Mouse (Mus musculus) heart, embryonic 12.5 days (tissue): ENCODE data around the gene Cfap126. TPM values are rescaled to one million over a fixed set of nuclear protein-coding genes. Genes with fewer than 3 reads are reported as not detected.

Experiments
- ATAC-seq: fragments of 200-750 bp; cut with Nextera tagmentation; 2 replicates; pipeline ENCODE4 v1.8.0; 2017; ENCODE audit warnings: moderate TSS enrichment, moderate library complexity; ENCODE audit not compliant: insufficient number of reproducible peaks, low FRiP score
- H3K27ac ChIP-seq: fragments of 300-500 bp; sonication (generic); 2 replicates; pipeline ENCODE4 v1.5.1; 2016; ENCODE audit warnings: mild to moderate bottlenecking, moderate library complexity; ENCODE audit not compliant: poor library complexity, severe bottlenecking
- H3K27me3 ChIP-seq: fragments of 300-500 bp; sonication (generic); replicated peaks from 2 replicates; pipeline ENCODE4 v1.6.1; 2016; ENCODE audit warnings: mild to moderate bottlenecking, moderate library complexity
- H3K36me3 ChIP-seq: fragments of 300-500 bp; sonication (generic); 2 replicates; pipeline ENCODE4 v1.6.1; 2016; ENCODE audit warnings: mild to moderate bottlenecking, moderate library complexity
- H3K4me1 ChIP-seq: fragments of 300-500 bp; sonication (generic); replicated peaks from 2 replicates; pipeline ENCODE4 v1.6.1; 2016; ENCODE audit warnings: mild to moderate bottlenecking
- H3K4me2 ChIP-seq: fragments of 300-500 bp; sonication (generic); 2 replicates; pipeline ENCODE4 v1.6.1; 2016; ENCODE audit warnings: mild to moderate bottlenecking, moderate library complexity
- H3K4me3 ChIP-seq: fragments of 300-500 bp; sonication (generic); 2 replicates; pipeline ENCODE4 v1.5.1; 2016; ENCODE audit warnings: mild to moderate bottlenecking
- H3K9ac ChIP-seq: fragments of 300-500 bp; sonication (generic); 2 replicates; pipeline ENCODE4 v1.6.1; 2016; ENCODE audit warnings: mild to moderate bottlenecking, moderate library complexity
- H3K9me3 ChIP-seq: fragments of 300-500 bp; sonication (generic); replicated peaks from 2 replicates; pipeline ENCODE4 v1.6.1; 2016; ENCODE audit warnings: mild to moderate bottlenecking, moderate library complexity
- WGBS: fragments of 180-500 bp; shearing (Covaris S2); methylation state at CpG from one replicate; pipeline ENCODE4 v1.1.7; 2016; 5-methylcytosine and 5-hydroxymethylcytosine counted together
- polyA plus RNA-seq: library from polyadenylated mRNA; unstranded; fragments of >200 nt; fragmentation: Nextera tagmentation; extraction: Ambion mirVana; gene quantifications from 2 replicates; pipeline ENCODE4 v1.2.1, GENCODE M21; 2016

The Cfap126 gene
- polyA plus RNA-seq, 1 experiment from 2014 or later = 3.5 TPM

- Histone ChIP-seq H3K9ac (no peak overlapping the region), H3K27me3 (no peaks in the 10 kb centered on the region; the same call in 1 of the 2 replicates), H3K27ac (no peak overlapping the region), H3K9me3 (no peaks in the 10 kb centered on the region), H3K4me3 (no peak overlapping the region), H3K4me2 (no peak overlapping the region), H3K4me1 (peaks cover 19% of the 10 kb centered on the region), H3K36me3 (no peaks in the 10 kb centered on the region)
- 50% methylated on average over 4 of the region's 4 CpGs for WGBS
- ATAC-seq = no peak
These were observed 19.3 kb upstream of the Cfap126 start for GRCm38 (mm10) chr1:171094424-171094823.

DNA sequence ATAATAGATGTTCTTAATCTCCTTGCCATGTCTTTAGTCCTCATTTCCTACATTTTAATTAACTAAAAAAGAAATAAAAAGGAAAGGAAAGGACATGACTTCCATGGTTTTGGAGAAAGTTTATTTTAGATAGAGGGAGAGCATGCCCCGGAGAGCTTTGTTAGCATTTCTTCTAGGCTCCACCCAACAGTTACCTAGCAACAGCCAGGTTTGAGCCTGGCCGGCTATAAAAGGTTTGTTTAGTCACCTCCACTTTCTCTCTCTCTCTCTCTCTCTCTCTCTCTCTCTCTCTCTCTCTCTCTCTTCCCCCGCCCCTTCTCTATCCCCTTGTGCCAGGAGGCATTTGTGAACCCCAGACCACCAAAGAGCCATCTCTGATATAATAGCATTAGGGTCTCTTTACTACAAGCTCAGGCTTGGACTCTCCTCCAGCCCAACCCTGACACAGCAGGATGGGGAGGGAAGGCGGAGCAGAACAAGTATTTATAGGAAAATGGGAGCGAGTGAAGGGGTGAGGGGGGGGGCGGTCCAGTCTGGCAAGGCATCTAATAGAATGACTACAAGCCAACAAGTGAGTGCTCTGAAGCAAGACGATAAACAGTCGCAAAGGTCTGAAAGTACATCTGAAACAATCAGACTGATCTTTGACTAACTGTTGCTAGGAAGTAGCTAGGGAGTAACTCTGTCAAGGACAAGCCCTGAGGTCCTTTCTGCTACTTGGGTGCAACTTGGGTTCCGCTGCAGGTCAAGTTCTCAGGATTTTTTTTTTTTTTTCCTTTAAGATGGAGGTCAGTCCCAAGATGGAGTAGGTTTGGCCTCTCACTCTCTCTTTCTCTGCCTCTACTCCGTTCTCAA is 17.4 kb upstream of the Cfap126 start:
- Histone ChIP-seq H3K27me3 (no peaks in the 10 kb centered on the region), H3K27ac (no peak overlapping the region), H3K4me1 (peaks cover 19% of the 10 kb centered on the region), H3K9me3 (no peaks in the 10 kb centered on the region), H3K4me2 (peak overlapping the region; percentile 51), H3K9ac (no peak overlapping the region), H3K36me3 (no peaks in the 10 kb centered on the region), H3K4me3 (0 out of 2 replicates have a peak overlapping the region, but pooled peaks have one; percentile 8)
- 23% methylated on average over 10 of the region's 10 CpGs for WGBS
- no peak for ATAC-seq

DNA sequence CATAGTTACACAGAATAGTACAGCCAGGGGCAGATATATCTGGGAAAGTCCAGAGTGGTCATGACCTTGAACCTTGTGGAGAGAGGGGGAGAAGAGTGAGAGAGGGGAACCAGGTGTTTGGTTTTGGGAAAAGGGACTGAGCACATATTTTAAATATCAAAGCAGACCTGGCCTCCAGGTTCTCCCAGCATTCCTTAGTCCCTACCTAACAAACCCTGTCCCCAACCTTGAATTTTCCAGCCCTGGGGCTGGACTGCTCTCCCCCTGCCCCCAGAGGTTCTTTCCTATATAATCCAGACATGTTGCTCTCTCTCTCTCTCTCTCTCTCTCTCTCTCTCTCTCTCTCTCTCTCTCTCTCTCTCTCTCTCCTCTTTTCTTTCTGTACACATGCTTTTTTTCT is 16.6 kb upstream of the Cfap126 start:
- Histone ChIP-seq H3K4me1 (peaks cover 19% of the 10 kb centered on the region), H3K27ac (no peak overlapping the region), H3K27me3 (no peaks in the 10 kb centered on the region), H3K36me3 (no peaks in the 10 kb centered on the region), H3K9me3 (no peaks in the 10 kb centered on the region), H3K9ac (no peak overlapping the region), H3K4me3 (no peak overlapping the region), H3K4me2 (no peak overlapping the region)
- ATAC-seq = no peak

GRCm38 (mm10) chr1:171097612-171098011 is 16.1 kb upstream of the Cfap126 start:
- Histone ChIP-seq H3K9me3 (no peaks in the 10 kb centered on the region), H3K27ac (no peak overlapping the region), H3K4me2 (no peak overlapping the region), H3K4me1 (peaks cover 19% of the 10 kb centered on the region), H3K36me3 (no peaks in the 10 kb centered on the region), H3K9ac (no peak overlapping the region), H3K4me3 (no peak overlapping the region), H3K27me3 (no peaks in the 10 kb centered on the region)
- 25% methylated on average over 2 of the region's 2 CpGs for WGBS
- no peak for ATAC-seq

DNA sequence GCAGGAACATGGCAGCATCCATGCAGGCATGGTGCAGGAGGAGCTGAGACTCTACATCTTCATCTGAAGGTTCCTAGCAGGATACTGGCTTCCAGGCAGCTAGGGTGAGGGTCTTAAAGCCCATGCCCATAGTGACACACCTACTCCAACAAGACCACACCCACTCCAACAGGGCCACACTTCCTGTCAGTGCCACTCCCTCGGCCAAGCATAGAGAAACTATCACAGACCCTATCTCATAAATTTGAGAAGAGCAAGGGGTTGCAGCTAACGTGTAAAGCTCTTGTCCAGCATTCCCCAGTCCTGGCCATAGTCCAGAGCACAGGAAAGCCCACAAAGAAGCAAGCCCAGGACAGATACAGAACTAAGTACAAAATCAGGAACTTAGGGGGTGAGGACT is 12.7 kb upstream of the Cfap126 start:
- Histone ChIP-seq H3K27ac (no peak overlapping the region), H3K4me2 (0 out of 2 replicates have a peak overlapping the region, but pooled peaks have one; percentile 21), H3K27me3 (no peaks in the 10 kb centered on the region), H3K9ac (no peak overlapping the region), H3K4me1 (peaks cover 17% of the 10 kb centered on the region), H3K4me3 (no peak overlapping the region), H3K9me3 (no peaks in the 10 kb centered on the region), H3K36me3 (no peaks in the 10 kb centered on the region)
- 43% methylated on average over 2 of the region's 2 CpGs for WGBS
- no peak for ATAC-seq

DNA sequence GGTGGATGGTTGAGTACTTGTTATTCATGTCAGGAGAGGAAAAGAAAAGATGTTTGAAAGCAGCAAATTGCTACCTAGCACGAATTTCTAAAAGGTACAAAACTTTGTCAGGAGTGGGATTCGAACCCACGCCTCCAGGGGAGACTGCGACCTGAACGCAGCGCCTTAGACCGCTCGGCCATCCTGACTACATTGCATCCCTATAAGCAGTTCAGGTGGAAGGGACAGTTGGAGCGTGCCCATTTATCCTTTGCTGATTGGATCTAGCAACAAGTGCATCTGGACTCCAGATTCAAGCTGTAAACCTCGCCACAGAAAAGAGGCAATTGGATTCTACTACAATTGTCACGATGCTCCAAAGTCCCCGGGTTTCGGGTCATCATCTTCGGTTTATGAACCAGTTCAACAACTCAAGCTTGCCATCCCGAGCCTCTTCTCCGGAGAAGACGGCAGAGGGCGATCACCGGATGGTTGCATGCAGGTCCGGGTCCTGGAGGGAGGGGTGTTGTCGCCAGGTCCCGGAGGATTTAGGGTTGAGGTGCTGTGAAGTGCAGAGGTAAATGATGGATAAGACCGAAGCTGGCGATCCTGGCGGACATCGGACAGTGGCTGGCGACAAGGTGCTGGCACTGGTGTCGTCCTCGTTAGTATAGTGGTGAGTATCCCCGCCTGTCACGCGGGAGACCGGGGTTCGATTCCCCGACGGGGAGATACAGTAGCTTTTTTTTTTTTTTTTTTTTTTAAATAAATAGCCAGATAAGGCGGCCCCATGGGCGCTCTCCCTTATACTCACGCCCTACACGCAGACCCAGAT is 11.8 kb upstream of the Cfap126 start:
- under 1% methylated on average over 40 of the region's 40 CpGs for WGBS
- H3K4me3 ChIP-seq = peak overlapping the region; percentile 72
- no peaks in the 10 kb centered on the region for H3K27me3 ChIP-seq
- peaks cover 7% of the 10 kb centered on the region for H3K4me1 ChIP-seq
- ATAC-seq = peak; percentile 87
- no peaks in the 10 kb centered on the region for H3K9me3 ChIP-seq
- peak overlapping the region; percentile 80 for H3K9ac ChIP-seq
- H3K4me2 ChIP-seq = peak overlapping the region; percentile 72
- H3K36me3 ChIP-seq = no peaks in the 10 kb centered on the region
- no peak overlapping the region for H3K27ac ChIP-seq

GRCm38 (mm10) chr1:171102547-171103177 is 11.1 kb upstream of the Cfap126 start:
- peak; percentile 90 for ATAC-seq
- Histone ChIP-seq H3K9ac (peak overlapping the region; percentile 80), H3K36me3 (no peaks in the 10 kb centered on the region), H3K4me3 (peak overlapping the region; percentile 72), H3K4me2 (peak overlapping the region; percentile 72), H3K9me3 (no peaks in the 10 kb centered on the region), H3K4me1 (peaks cover 2% of the 10 kb centered on the region; the same call in 1 of the 2 replicates), H3K27me3 (no peaks in the 10 kb centered on the region), H3K27ac (no peak overlapping the region)
- WGBS = under 1% methylated on average over 35 of the region's 35 CpGs

GRCm38 (mm10) chr1:171103179-171103840 is 10.4 kb upstream of the Cfap126 start:
- no peak; the same call in 1 of the 2 replicates for ATAC-seq
- Histone ChIP-seq H3K9ac (peak overlapping the region; percentile 1; the same call in 1 of the 2 replicates), H3K27ac (no peak overlapping the region), H3K4me1 (no peaks in the 10 kb centered on the region), H3K36me3 (no peaks in the 10 kb centered on the region), H3K9me3 (no peaks in the 10 kb centered on the region), H3K4me2 (peak overlapping the region; percentile 72), H3K4me3 (peak overlapping the region; percentile 72), H3K27me3 (no peaks in the 10 kb centered on the region)
- 10% methylated on average over 10 of the region's 10 CpGs for WGBS

- Histone ChIP-seq H3K27ac (no peak overlapping the region), H3K4me3 (no peak overlapping the region), H3K9ac (no peak overlapping the region), H3K4me1 (no peaks in the 10 kb centered on the region), H3K9me3 (no peaks in the 10 kb centered on the region), H3K36me3 (no peaks in the 10 kb centered on the region), H3K27me3 (no peaks in the 10 kb centered on the region), H3K4me2 (no peak overlapping the region)
- WGBS = 77% methylated on average over 6 of the region's 6 CpGs
- no peak for ATAC-seq
These were observed 8.5 kb upstream of the Cfap126 start for GRCm38 (mm10) chr1:171105226-171105625.

DNA sequence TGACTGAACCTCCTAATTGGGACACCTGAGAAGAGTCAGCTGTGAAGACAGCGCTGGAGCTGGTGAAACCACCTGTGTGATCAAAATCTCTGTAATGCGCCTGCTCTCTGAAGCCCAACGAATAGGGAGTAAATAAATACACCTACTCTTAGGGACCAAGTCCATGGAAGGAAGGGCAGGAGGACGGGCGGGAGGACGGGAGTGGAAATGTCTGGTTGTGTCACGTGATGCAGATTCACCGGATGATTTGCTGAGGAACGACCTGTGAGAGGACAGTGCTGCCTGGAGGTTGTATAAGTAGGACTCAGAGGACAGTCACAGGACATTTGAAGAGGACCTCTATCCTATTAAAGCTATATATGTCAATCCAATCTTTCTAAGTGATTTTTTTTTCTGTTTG is 4.1 kb upstream of the Cfap126 start:
- Histone ChIP-seq H3K4me1 (peaks cover 3% of the 10 kb centered on the region; the same call in 1 of the 2 replicates), H3K36me3 (no peaks in the 10 kb centered on the region), H3K4me2 (0 out of 2 replicates have a peak overlapping the region, but pooled peaks have one; percentile 74), H3K9me3 (no peaks in the 10 kb centered on the region), H3K4me3 (no peak overlapping the region), H3K9ac (no peak overlapping the region), H3K27me3 (no peaks in the 10 kb centered on the region), H3K27ac (no peak overlapping the region)
- 32% methylated on average over 9 of the region's 9 CpGs for WGBS
- no peak for ATAC-seq
